Mouse (Mus musculus) E14TG2a.4 (cell line): ENCODE measurements around the gene Cbl.

Experiments used
- H3K27me3 ChIP-seq: 2 replicates; pipeline ENCODE4 v1.6.1; 2014; ENCODE audit warnings: low read length, control low read depth; ENCODE audit not compliant: insufficient read depth
- H3K36me3 ChIP-seq: 2 replicates; pipeline ENCODE4 v1.6.1; 2014; ENCODE audit warnings: low read length, control low read depth; ENCODE audit not compliant: insufficient read depth
- H3K4me1 ChIP-seq: replicated peaks from 2 replicates; pipeline ENCODE4 v1.6.1; 2014; ENCODE audit warnings: low read depth, low read length, control low read depth
- H3K4me3 ChIP-seq: replicated peaks from 2 replicates; pipeline ENCODE4 v1.5.1; 2014; ENCODE audit warnings: mild to moderate bottlenecking, low read length
- H3K9me3 ChIP-seq: 2 replicates; pipeline ENCODE4 v1.6.1; 2014; ENCODE audit warnings: low read length, control low read depth
- CTCF ChIP-seq: conservative IDR thresholded peaks from 2 replicates; pipeline ENCODE4 v1.5.1; 2014; ENCODE audit warnings: low read length
- NANOG ChIP-seq: IDR thresholded peaks from 2 replicates; pipeline ENCODE4 v1.6.1; 2014; ENCODE audit warnings: borderline replicate concordance, low read length, mixed read lengths
- POU5F1 ChIP-seq: IDR thresholded peaks from 2 replicates; pipeline ENCODE4 v1.6.1; 2014; ENCODE audit warnings: low read length, borderline replicate concordance

Cbl gene

DNA sequence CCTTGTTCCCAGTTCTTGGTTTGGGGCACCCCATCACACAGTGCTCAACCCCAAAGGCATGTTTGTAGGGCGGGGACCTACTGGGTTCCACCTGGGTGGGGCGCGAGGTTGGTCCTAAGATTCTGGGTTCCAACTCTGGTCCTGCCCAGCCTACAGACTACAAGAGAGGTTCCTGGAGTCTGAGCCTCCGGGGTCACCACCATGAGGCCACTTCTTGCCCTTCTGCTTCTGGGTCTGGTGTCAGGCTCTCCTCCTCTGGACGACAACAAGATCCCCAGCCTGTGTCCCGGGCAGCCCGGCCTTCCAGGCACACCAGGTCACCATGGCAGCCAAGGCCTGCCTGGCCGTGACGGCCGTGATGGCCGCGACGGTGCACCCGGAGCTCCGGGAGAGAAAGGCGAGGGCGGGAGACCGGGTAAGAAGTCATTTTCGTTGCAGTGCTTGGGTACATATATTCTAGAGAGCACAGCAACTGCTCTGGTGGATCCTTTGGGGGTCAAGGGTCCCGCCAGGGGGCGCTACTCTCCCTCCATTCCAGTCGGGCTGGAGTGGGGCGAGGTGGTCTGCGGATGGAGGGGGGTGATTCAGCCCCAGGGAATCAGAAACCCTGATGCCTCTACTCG lies 126.2 kb downstream of the Cbl start:
- Histone ChIP-seq H3K36me3 (peaks cover 51% of the 10 kb centered on the region), H3K4me3 (peak overlapping the region; percentile 67), H3K9me3 (no peaks in the 10 kb centered on the region), H3K4me1 (peaks cover 45% of the 10 kb centered on the region), H3K27me3 (no peaks in the 10 kb centered on the region)
- peak; percentile 81 for TF ChIP-seq CTCF
- TF ChIP-seq POU5F1, result no peak

DNA sequence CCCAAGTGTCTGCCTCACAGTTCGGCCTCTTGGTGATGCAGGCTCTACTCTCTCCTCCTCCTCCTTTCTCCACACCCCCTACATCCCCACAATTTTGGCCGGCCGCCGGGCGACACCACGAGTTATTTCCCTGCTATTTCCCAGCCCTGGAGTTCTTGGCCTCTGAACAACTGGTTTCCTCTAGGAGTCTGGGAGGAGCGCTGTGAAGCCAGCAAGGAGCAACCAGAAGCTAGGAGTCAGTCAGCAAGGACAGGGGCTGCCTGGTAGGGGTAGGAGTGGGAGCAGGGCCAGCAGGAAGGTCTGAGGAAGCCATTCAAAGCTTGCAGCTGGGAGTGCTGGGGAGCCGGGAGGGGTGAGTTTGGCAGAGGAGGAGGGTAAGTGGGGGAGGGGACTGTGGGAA lies 126.7 kb downstream of the Cbl start, which contains the start of gene C1qtnf5:
Gene C1qtnf5 (plus strand): TSS at position 136 of the 400 bp plus-strand sequence.
- Histone ChIP-seq H3K4me3 (peak within 1 kb of the TSS; percentile 67), H3K36me3 (peaks cover 51% of the 10 kb centered on the region), H3K4me1 (peaks cover 51% of the 10 kb centered on the region), H3K9me3 (no peaks in the 10 kb centered on the region), H3K27me3 (no peaks in the 10 kb centered on the region)
- TF ChIP-seq POU5F1 (no peak), NANOG (no peak), CTCF (no peak)

GRCm38 (mm10) chr9:44106596-44106995 lies 127.3 kb downstream of the Cbl start:
- Histone ChIP-seq H3K27me3 (no peaks in the 10 kb centered on the region), H3K4me3 (no peak overlapping the region), H3K4me1 (peaks cover 56% of the 10 kb centered on the region), H3K36me3 (peaks cover 51% of the 10 kb centered on the region), H3K9me3 (no peaks in the 10 kb centered on the region)
- TF ChIP-seq CTCF (no peak), POU5F1 (no peak), NANOG (no peak)

DNA sequence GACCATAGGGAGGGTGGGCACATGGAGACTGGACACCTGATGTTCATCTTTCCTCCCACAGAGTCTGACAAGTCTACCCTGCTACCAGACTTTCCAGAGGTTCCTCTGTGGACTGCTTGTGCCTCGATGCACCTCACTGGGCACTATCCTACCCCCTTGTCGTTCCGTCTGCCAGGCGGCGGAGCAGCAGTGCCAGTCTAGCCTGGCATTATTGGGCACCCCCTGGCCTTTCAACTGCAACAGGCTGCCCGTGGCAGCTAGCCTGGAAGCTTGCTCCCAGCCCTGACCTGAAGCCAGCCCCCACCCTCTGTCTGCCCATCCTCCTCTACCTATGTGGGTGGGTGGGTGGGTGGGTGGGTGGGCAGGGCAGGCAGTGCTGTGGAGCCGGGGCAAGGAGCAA lies 127.7 kb downstream of the Cbl start:
- TF ChIP-seq NANOG (no peak), CTCF (no peak), POU5F1 (no peak)
- peaks cover 60% of the 10 kb centered on the region for H3K4me1 ChIP-seq
- peaks cover 51% of the 10 kb centered on the region for H3K36me3 ChIP-seq
- H3K4me3 ChIP-seq, result no peak overlapping the region
- H3K9me3 ChIP-seq, result no peaks in the 10 kb centered on the region
- H3K27me3 ChIP-seq, result no peaks in the 10 kb centered on the region

GRCm38 (mm10) chr9:44105781-44106180 lies 128.1 kb downstream of the Cbl start:
- Histone ChIP-seq H3K4me3 (no peak overlapping the region), H3K27me3 (no peaks in the 10 kb centered on the region), H3K36me3 (peaks cover 51% of the 10 kb centered on the region), H3K9me3 (no peaks in the 10 kb centered on the region), H3K4me1 (peaks cover 60% of the 10 kb centered on the region)
- TF ChIP-seq POU5F1 (no peak), CTCF (no peak), NANOG (no peak)

DNA sequence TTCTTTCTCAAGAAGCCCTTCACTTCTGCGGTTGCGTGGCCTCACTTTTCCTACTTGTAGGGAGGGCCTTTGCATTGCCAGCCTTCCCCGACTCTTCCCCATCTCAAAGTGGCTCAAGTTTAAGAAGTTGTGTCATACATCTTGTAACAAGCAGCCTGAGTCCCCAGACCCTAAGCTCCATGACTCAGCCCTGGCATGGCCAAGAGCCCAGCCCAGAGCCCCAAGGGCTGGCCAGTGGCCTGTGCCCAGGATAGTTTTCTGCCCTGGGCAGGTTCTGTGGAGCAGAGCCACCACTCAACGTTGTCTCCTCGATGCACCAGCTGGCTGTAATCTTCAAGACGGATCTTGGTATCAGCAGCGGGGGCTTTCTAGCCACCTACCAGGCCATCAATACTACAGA lies 129.0 kb downstream of the Cbl start:
- no peak overlapping the region for H3K4me3 ChIP-seq
- H3K27me3 ChIP-seq, result no peaks in the 10 kb centered on the region
- peaks cover 55% of the 10 kb centered on the region for H3K4me1 ChIP-seq
- no peaks in the 10 kb centered on the region for H3K9me3 ChIP-seq
- peaks cover 44% of the 10 kb centered on the region for H3K36me3 ChIP-seq
- TF ChIP-seq POU5F1 (no peak), CTCF (no peak), NANOG (no peak)

DNA sequence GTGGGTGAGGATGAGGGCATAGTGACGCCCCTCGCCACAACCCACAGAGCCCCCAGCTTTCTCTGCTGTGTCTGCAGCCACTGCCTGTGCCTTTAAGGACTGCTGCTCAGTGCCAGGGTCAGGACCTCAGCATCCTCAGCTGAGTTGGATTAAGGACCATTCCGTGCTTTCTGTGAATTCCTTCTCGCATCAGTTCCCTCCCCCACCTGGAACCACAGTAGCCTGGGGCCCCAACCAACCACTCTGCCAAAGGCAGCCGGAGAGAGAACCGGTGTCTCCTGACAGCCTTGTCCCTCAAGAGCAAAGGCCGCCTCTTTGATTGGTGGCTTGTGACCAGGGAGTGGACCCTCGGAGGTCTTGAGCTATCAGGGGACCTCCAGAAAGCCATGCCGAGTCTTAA lies 132.4 kb downstream of the Cbl start, which contains the start of gene Mfrp:
Gene Mfrp (plus strand): TSS at position 240 of the 400 bp plus-strand sequence.
- TF ChIP-seq NANOG (no peak), CTCF (no peak), POU5F1 (no peak)
- no peaks in the 10 kb centered on the region for H3K9me3 ChIP-seq
- no peak within 1 kb of the TSS; the same call in 1 of the 2 replicates for H3K4me3 ChIP-seq
- H3K27me3 ChIP-seq, result no peaks in the 10 kb centered on the region
- H3K36me3 ChIP-seq, result peaks cover 23% of the 10 kb centered on the region
- H3K4me1 ChIP-seq, result peaks cover 37% of the 10 kb centered on the region

GRCm38 (mm10) chr9:44096536-44096935 lies 137.3 kb downstream of the Cbl start:
- Histone ChIP-seq H3K4me1 (peaks cover 51% of the 10 kb centered on the region), H3K9me3 (no peaks in the 10 kb centered on the region), H3K36me3 (peaks cover 25% of the 10 kb centered on the region), H3K27me3 (no peaks in the 10 kb centered on the region), H3K4me3 (no peak overlapping the region)
- TF ChIP-seq NANOG, result no peak
- no peak for TF ChIP-seq POU5F1
- no peak for TF ChIP-seq CTCF

- Histone ChIP-seq H3K4me3 (no peak overlapping the region), H3K4me1 (peaks cover 51% of the 10 kb centered on the region), H3K27me3 (no peaks in the 10 kb centered on the region), H3K36me3 (peaks cover 33% of the 10 kb centered on the region), H3K9me3 (no peaks in the 10 kb centered on the region)
- TF ChIP-seq NANOG, result no peak
- TF ChIP-seq CTCF, result no peak
- no peak for TF ChIP-seq POU5F1
Observed at GRCm38 (mm10) chr9:44095781-44096180, 138.1 kb downstream of the Cbl start.
